Mouse (Mus musculus): Measurements from ENCODE around the gene Itk.

Gene Itk

DNA sequence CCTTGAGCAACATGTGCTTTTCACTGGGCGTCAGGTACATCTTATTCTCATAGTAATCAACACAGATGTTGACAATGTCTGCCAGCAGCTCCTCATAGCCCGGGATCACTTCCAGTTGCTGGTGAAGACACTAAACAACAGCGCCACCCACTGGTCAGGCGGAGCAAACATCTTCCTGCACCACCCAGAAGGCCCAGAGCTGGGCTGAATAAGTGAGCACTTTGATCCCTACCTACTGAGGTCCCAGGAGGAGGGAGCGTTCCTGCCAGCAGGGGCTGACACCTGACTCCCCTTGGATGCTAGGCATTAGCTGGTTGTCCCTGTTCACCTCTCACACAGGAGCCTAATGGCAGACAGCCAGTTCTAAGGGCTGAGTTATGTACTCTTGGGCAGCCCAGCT lies 112.5 kb downstream of the Itk start:
- DNase-seq (ENCODE audit: low read depth, low spot score): no peak

DNA sequence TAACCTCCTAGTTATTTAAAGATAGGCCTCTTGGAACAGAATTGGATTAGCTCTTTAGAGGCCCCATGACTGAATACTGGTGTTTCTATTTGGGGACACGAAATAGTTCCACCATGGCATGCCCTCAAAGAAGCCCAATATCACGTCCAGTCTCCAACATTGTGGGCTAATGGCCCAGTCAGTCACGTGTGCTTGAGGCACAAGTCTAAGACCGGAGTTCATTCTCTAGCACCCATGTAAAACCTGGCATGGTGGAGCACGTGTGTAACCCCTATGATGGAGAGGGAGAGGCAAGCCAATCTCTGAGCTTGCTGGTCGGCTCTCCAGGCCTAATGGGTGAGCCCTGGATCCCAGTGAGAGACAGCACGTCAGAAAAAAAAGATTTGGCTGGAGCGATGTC lies 113.1 kb downstream of the Itk start:
- DNase-seq (ENCODE audit: low read depth, low spot score): no peak

DNA sequence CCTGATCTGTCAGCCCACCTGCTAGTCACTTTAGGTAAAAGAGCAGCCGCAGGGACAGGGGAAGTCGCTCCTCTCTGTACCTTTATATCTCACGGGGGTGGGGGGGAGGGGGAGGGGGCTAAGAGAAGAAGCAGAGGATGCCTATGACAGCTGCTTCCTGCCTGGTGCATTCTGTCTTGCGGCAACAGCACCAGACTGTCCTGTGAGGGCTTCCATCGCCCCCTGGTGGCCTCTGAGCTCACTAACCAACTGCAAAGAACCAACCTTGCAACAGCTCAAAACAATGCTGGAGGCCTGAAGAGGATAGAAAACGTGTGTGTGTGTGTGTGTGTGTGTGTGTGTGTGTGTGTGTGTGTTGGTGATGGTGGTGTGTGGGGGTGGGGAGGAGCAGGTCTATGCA lies 114.0 kb downstream of the Itk start:
- DNase-seq (ENCODE audit: low read depth, low spot score): peak; percentile 71
